ENCODE assay signal across 9 mouse cellular contexts in the genomic region with DNA sequence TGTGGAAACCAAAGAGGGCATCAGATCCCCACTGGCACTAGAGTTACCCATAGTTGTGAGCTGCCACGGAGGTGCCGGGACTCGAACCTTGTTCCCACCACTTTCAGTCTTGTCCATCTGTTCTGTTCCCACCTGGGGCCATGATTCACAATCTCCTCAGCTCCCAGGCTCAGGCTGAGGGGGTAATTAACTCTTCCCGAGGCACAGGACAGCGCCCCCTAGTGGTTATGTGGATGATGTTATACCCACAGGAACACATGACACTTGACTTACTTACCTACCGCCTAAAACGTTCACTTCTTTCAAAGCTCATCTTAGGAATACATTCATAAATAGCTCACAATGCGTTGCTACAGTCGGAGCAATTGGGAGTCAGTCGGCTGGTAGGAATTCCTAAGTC. TPM values are rescaled to one million over a fixed set of nuclear protein-coding genes. Genes with fewer than 3 reads are reported as not detected.
DNase-seq lines count a peak whose midpoint lies in the region; ATAC-seq and TF ChIP-seq lines count a peak whose summit lies in the region.
"Had no signal": no experiment of that assay in that cellular context is flagged by ENCODE, and none has a peak within 500 bp of the region (broad histone marks: within the 10 kb centered on the region; RNA-seq: fewer than 3 reads in every experiment).

No protein-coding gene starts in this region.

- DNase-seq in heart, postnatal 0 days (ENCODE audit: low spot score), result no peak
- no peak for DNase-seq in heart, postnatal 36 days
- DNase-seq in testis, postnatal 10 days (ENCODE audit: low spot score), result no peak
- DNase-seq in thymus, postnatal 25 days, result peak; percentile 18
- no peak for DNase-seq in adipocyte (ENCODE audit: low spot score)
- DNase-seq in frontal cortex, postnatal 14 days (ENCODE audit: low spot score in 2 of 2), result no peak

- no peak for TF ChIP-seq EP300 in heart, postnatal 0 days (IDR thresholded peaks at IDR 0.05; ENCODE audit: low read depth)

- intact Hi-C loops in heart, postnatal 36 days (cut with DNase I), result no loop called here

- TF ChIP-seq CTCF in heart, postnatal 0 days (IDR thresholded peaks at IDR 0.05; ENCODE audit: low read depth), result peak; percentile 40
- TF ChIP-seq CTCF in testis, adult 2 months (IDR thresholded peaks at IDR 0.05; ENCODE audit: control insufficient read depth, insufficient read depth, insufficient replicate concordance, low read depth, low read length), result peak; percentile 83; the same call in 1 of the 2 replicates
- peak; percentile 50 for TF ChIP-seq CTCF in cortical plate, adult 2 months (IDR thresholded peaks at IDR 0.05; ENCODE audit: extremely low read depth, insufficient read depth, low read length)

- no peaks in the 10 kb centered on the region for H3K9me3 ChIP-seq in heart, postnatal 0 days (replicated peaks; ENCODE audit: control insufficient read depth, low read length)
- H3K9me3 ChIP-seq: forebrain, embryonic 15.5 days had no signal

- no peaks in the 10 kb centered on the region for H3K27me3 ChIP-seq in heart, postnatal 0 days (ENCODE audit: control insufficient read depth, insufficient read depth, low read length)
- no peaks in the 10 kb centered on the region for H3K27me3 ChIP-seq in testis, adult 2 months (ENCODE audit: control insufficient read depth, insufficient read depth, low read length)
- H3K27me3 ChIP-seq: forebrain, embryonic 15.5 days had no signal

- no peak overlapping the region for H3K4me2 ChIP-seq in heart, postnatal 0 days (ENCODE audit: low read depth, low read length)
- H3K4me2 ChIP-seq: forebrain, embryonic 15.5 days had no signal

- no peaks in the 10 kb centered on the region for H3K4me1 ChIP-seq in heart, postnatal 0 days (ENCODE audit: control insufficient read depth, insufficient read depth)
- no peaks in the 10 kb centered on the region for H3K4me1 ChIP-seq in testis, adult 2 months (ENCODE audit: control insufficient read depth, insufficient read depth, low read length)
- H3K4me1 ChIP-seq in cortical plate, adult 2 months (ENCODE audit: control insufficient read depth, insufficient read depth, low read length), result no peaks in the 10 kb centered on the region
- H3K4me1 ChIP-seq: forebrain, embryonic 15.5 days had no signal

- H3K27ac ChIP-seq in heart, postnatal 0 days (ENCODE audit: low read depth), result no peak overlapping the region
- no peak overlapping the region for H3K27ac ChIP-seq in testis, adult 2 months (ENCODE audit: control insufficient read depth, insufficient read depth, low read depth, low read length)
- no peak overlapping the region for H3K27ac ChIP-seq in cortical plate, adult 2 months (ENCODE audit: insufficient read depth, low read length)
- H3K27ac ChIP-seq: forebrain, embryonic 15.5 days had no signal

- no peak overlapping the region for H3K9ac ChIP-seq in heart, postnatal 0 days (replicated peaks; ENCODE audit: low read depth, low read length)
- H3K9ac ChIP-seq: forebrain, embryonic 15.5 days had no signal

- H3K4me3 ChIP-seq in heart, postnatal 0 days (ENCODE audit: low read depth, low read length), result no peak overlapping the region
- H3K4me3 ChIP-seq in testis, adult 2 months (ENCODE audit: control insufficient read depth, low read depth, low read length), result no peak overlapping the region
- H3K4me3 ChIP-seq in cortical plate, adult 2 months (ENCODE audit: insufficient read depth, low read length), result no peak overlapping the region
- H3K4me3 ChIP-seq: forebrain, embryonic 15.5 days had no signal

- TF ChIP-seq POLR2A in testis, adult 2 months (IDR thresholded peaks at IDR 0.05; ENCODE audit: control insufficient read depth, low read depth, low read length), result no peak
- TF ChIP-seq POLR2A in cortical plate, adult 2 months (IDR thresholded peaks at IDR 0.05; ENCODE audit: extremely low read depth, insufficient read depth, low read length), result no peak

- WGBS in heart, postnatal 0 days, result 71% methylated on average over 10 of the region's 10 CpGs

- ATAC-seq in heart, postnatal 0 days (ENCODE audit: insufficient read depth, low read depth), result no peak
- ATAC-seq: forebrain, embryonic 15.5 days had no signal

- peaks cover 43% of the 10 kb centered on the region for H3K36me3 ChIP-seq in heart, postnatal 0 days (replicated peaks; ENCODE audit: control insufficient read depth, insufficient read depth, low read length)
- H3K36me3 ChIP-seq in testis, adult 2 months (ENCODE audit: control insufficient read depth, insufficient read depth, low read length), result no peaks in the 10 kb centered on the region

RNA-seq across cellular contexts. Expression of a gene that starts 18.1 kb away (rescaled TPM):
- 39.5 and 54.2 TPM in 2 replicates for total RNA-seq in heart, postnatal 0 days (2014; rRNA removed; ENCODE audit: low replicate concordance)
- 22.4 and 26.6 TPM in 2 replicates for polyA plus RNA-seq in heart, postnatal 0 days (2015; fragmentation: Nextera tagmentation; extraction: Ambion mirVana)
- total RNA-seq in heart, postnatal 36 days (2021), result 10 to 100 TPM; 46.8 to 48.7 TPM
- 31.3 and 36.4 TPM in 2 replicates for polyA plus RNA-seq in testis, adult 2 months (2012; rRNA removed)
- 178 and 187 TPM in 2 replicates for polyA plus RNA-seq in cortical plate, adult 2 months (2012; rRNA removed)
